ENCODE assay signal across 8 mouse cellular contexts in genomic region chr6:24627586-24628030, GRCm38 (mm10). TPM values are rescaled to one million over a fixed set of nuclear protein-coding genes. Genes with fewer than 3 reads are reported as not detected.
DNase-seq lines count a peak whose midpoint lies in the region; ATAC-seq lines count a peak whose summit lies in the region.

No protein-coding gene starts in this region.

- H3K27me3 ChIP-seq in liver, embryonic 15.5 days = no peaks in the 10 kb centered on the region
- no peaks in the 10 kb centered on the region for H3K27me3 ChIP-seq in neural tube, embryonic 13.5 days

- H3K9ac ChIP-seq in liver, embryonic 15.5 days = no peak overlapping the region
- H3K9ac ChIP-seq in neural tube, embryonic 13.5 days = no peak overlapping the region

- 0 out of 2 replicates have a peak, but pooled peaks cover 6% of the 10 kb centered on the region for H3K4me1 ChIP-seq in liver, embryonic 15.5 days (replicated peaks)
- H3K4me1 ChIP-seq in neural tube, embryonic 13.5 days (replicated peaks) = no peaks in the 10 kb centered on the region

- H3K4me2 ChIP-seq in liver, embryonic 15.5 days = no peak overlapping the region
- H3K4me2 ChIP-seq in neural tube, embryonic 13.5 days = no peak overlapping the region

- ATAC-seq in granulocyte monocyte progenitor cell, adult 5-6 weeks (replicated peaks; ENCODE audit: poor library complexity, severe bottlenecking) = peak; percentile 91
- ATAC-seq in liver, embryonic 15.5 days (ENCODE audit: insufficient read depth) = peak; percentile 34
- ATAC-seq in neural tube, embryonic 13.5 days (ENCODE audit: low read depth) = peak; percentile 56

- no peak overlapping the region for H3K4me3 ChIP-seq in liver, embryonic 15.5 days (replicated peaks)
- H3K4me3 ChIP-seq in neural tube, embryonic 13.5 days = no peak overlapping the region

- no peaks in the 10 kb centered on the region for H3K9me3 ChIP-seq in liver, embryonic 15.5 days (replicated peaks)
- no peaks in the 10 kb centered on the region for H3K9me3 ChIP-seq in neural tube, embryonic 13.5 days

- H3K27ac ChIP-seq in liver, embryonic 15.5 days (replicated peaks) = no peak overlapping the region
- H3K27ac ChIP-seq in neural tube, embryonic 13.5 days (replicated peaks) = no peak overlapping the region

- H3K36me3 ChIP-seq in liver, embryonic 15.5 days (replicated peaks) = peaks cover 19% of the 10 kb centered on the region
- peaks cover 17% of the 10 kb centered on the region for H3K36me3 ChIP-seq in neural tube, embryonic 13.5 days

- peak; percentile 81 for DNase-seq in 416B (ENCODE audit: low read depth)
- DNase-seq in ES-CJ7 (ENCODE audit: low read depth, low spot score) = peak; percentile 58
- peak; percentile 82 for DNase-seq in cerebellum, adult 9-10 months
- peak; percentile 72 for DNase-seq in kidney, adult 9 months
- DNase-seq in urinary bladder, postnatal 10 days (ENCODE audit: low spot score) = no peak

- WGBS in liver, embryonic 15.5 days (ENCODE audit: insufficient replicate concordance) = 58% methylated on average over 5 of the region's 5 CpGs
- 67% methylated on average over 5 of the region's 5 CpGs for WGBS in neural tube, embryonic 13.5 days

RNA-seq across cellular contexts. Expression of gene Lmod2, which starts 30.0 kb away (rescaled TPM):
- not detected in 2 replicates for total RNA-seq in granulocyte monocyte progenitor cell, adult 5-6 weeks (2014; fragmentation: Nextera tagmentation)
- total RNA-seq in granulocyte monocyte progenitor cell, adult 5-6 weeks (2017) = 0.26 TPM in 1 of 2 replicates, not detected in the other
- 0.15 and 0.35 TPM in 2 replicates for polyA plus RNA-seq in liver, embryonic 15.5 days (2015; fragmentation: Nextera tagmentation; extraction: Ambion mirVana)
- polyA plus RNA-seq in neural tube, embryonic 13.5 days (2015; fragmentation: Nextera tagmentation; extraction: Ambion mirVana) = 0.15 and 0.19 TPM in 2 replicates

RNA-seq across cellular contexts. Expression of gene Wasl, which starts 37.2 kb away (rescaled TPM):
- 18.6 and 22.3 TPM in 2 replicates for total RNA-seq in granulocyte monocyte progenitor cell, adult 5-6 weeks (2014; fragmentation: Nextera tagmentation)
- 4.9 and 7.6 TPM in 2 replicates for total RNA-seq in granulocyte monocyte progenitor cell, adult 5-6 weeks (2017)
- polyA plus RNA-seq in liver, embryonic 15.5 days (2015; fragmentation: Nextera tagmentation; extraction: Ambion mirVana) = 22.8 and 25.0 TPM in 2 replicates
- 50.1 and 63.0 TPM in 2 replicates for polyA plus RNA-seq in neural tube, embryonic 13.5 days (2015; fragmentation: Nextera tagmentation; extraction: Ambion mirVana)

Comparison
In these comparisons a context has a peak if more than half of its experiments do, and no peak if none do; other contexts are left out.
1. ATAC-seq: peak in every context shown above with its lines; median percentile 91 in granulocyte monocyte progenitor cell, adult 5-6 weeks; 56 in neural tube, embryonic 13.5 days; 34 in liver, embryonic 15.5 days.